Mouse (Mus musculus) kidney, embryonic 14.5 days (tissue): ENCODE measurements at regions not wholly inside any gene's neighbourhood (a gene's known extent, or its start where the extent isn't known, plus 50 kb on each side); places are given as distances from the start of the nearest gene placed in this dataset.

Experiments
- ATAC-seq: fragments of 200-750 bp; cut with Nextera tagmentation; 2 replicates; pipeline ENCODE4 v1.8.0; 2017; ENCODE audit warnings: moderate number of reproducible peaks, mild to moderate bottlenecking, moderate TSS enrichment, moderate library complexity; ENCODE audit not compliant: low FRiP score, low TSS enrichment
- H3K27ac ChIP-seq: fragments of 300-500 bp; sonication (generic); 2 replicates; pipeline ENCODE4 v1.5.1; 2014; ENCODE audit warnings: low read depth, mild to moderate bottlenecking, low read length, moderate library complexity, mixed read lengths
- H3K27me3 ChIP-seq: fragments of 300-500 bp; sonication (generic); 2 replicates; pipeline ENCODE4 v1.6.1; 2014; ENCODE audit warnings: mild to moderate bottlenecking, low read length; ENCODE audit not compliant: control insufficient read depth, insufficient read depth
- H3K36me3 ChIP-seq: fragments of 300-500 bp; sonication (generic); 2 replicates; pipeline ENCODE4 v1.6.1; 2014; ENCODE audit warnings: low read length, mixed read lengths; ENCODE audit not compliant: control insufficient read depth, insufficient read depth
- H3K4me1 ChIP-seq: fragments of 300-500 bp; sonication (generic); 2 replicates; pipeline ENCODE4 v1.6.1; 2014; ENCODE audit warnings: low read length, mixed read lengths; ENCODE audit not compliant: control insufficient read depth, insufficient read depth
- H3K4me2 ChIP-seq: fragments of 300-500 bp; sonication (generic); replicated peaks from 2 replicates; pipeline ENCODE4 v1.6.1; 2014; ENCODE audit warnings: low read depth, mild to moderate bottlenecking, low read length
- H3K4me3 ChIP-seq: fragments of 300-500 bp; sonication (generic); 2 replicates; pipeline ENCODE4 v1.5.1; 2014; ENCODE audit warnings: mild to moderate bottlenecking, low read length
- H3K9ac ChIP-seq: fragments of 300-500 bp; sonication (generic); 2 replicates; pipeline ENCODE4 v1.6.1; 2014; ENCODE audit warnings: low read depth, mild to moderate bottlenecking, low read length, moderate library complexity
- H3K9me3 ChIP-seq: fragments of 300-500 bp; sonication (generic); 2 replicates; pipeline ENCODE4 v1.6.1; 2016; ENCODE audit warnings: low read length; ENCODE audit not compliant: control insufficient read depth
- whole genome bisulfite sequencing: fragments of 180-500 bp; shearing (Covaris S2); extraction: QIAGEN DNeasy Blood & Tissue Kit; methylation state at CpG from one replicate; pipeline ENCODE4 v1.1.7; 2014; 5-methylcytosine and 5-hydroxymethylcytosine counted together

DNA sequence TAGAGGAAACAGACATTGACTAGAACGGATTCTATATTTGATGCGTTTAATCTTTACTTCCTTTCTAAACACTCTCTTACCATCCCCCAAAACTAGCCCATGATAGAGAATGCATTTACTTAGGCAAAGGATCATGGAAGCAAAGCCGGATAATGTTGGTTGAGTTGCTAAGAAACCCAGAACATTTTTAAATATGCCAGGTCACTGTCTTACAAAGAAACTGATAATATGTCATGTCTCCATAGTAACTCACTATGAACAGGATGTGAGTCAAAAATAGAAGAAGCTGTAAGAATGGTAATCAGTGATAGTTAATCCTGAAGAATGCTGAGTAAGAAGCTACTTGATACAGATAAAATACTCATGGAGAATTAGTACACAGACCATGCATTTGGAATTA, 405.0 kb upstream of the Gm21961 start:
- Histone ChIP-seq H3K9ac (no peak overlapping the region), H3K4me3 (no peak overlapping the region), H3K27ac (no peak overlapping the region), H3K4me1 (no peaks in the 10 kb centered on the region), H3K36me3 (no peaks in the 10 kb centered on the region), H3K27me3 (no peaks in the 10 kb centered on the region), H3K4me2 (no peak overlapping the region), H3K9me3 (no peaks in the 10 kb centered on the region)
- 94% methylated on average over 3 of the region's 3 CpGs for WGBS
- ATAC-seq = no peak
